Mouse (Mus musculus): ENCODE results near the gene Cib3.

GRCm38 (mm10) chr8:72169681-72170249, 42.9 kb downstream of the Cib3 start:
- TF ChIP-seq POLR2A (IDR thresholded peaks at IDR 0.05; ENCODE audit: extremely low read depth, insufficient read depth, low read length) (no peak), CTCF (IDR thresholded peaks at IDR 0.05; ENCODE audit: extremely low read depth, insufficient read depth, low read length) (no peak)
